Mouse (Mus musculus) heart, embryonic 15.5 days (tissue): ENCODE results near the gene Lama5. TPM values are rescaled to one million over a fixed set of nuclear protein-coding genes. Genes with fewer than 3 reads are reported as not detected.

Source experiments
- microRNA-seq: library from miRNA; unstranded; fragments of <30 nt; microRNA quantifications from one replicate; pipeline ENCODE4, GENCODE M21; 2016
- polyA plus RNA-seq: library from polyadenylated mRNA; unstranded; fragments of >200 nt; fragmentation: Nextera tagmentation; extraction: Ambion mirVana; gene quantifications from 2 replicates; pipeline ENCODE4 v1.2.1, GENCODE M21; 2015

The Lama5 gene
- polyA plus RNA-seq, 1 experiment from 2014 or later: 21.9 TPM

Small RNAs within 50 kb of the gene (microRNA-seq; reads per million reads assigned to microRNA genes)
- gene Mir3091 (not detected), gene Mir7005 (not detected)

Other genes starting within 250 kb of the Lama5 start
- 1.9 and 2.1 TPM in 2 replicates for gene Taf4, start 249.2 kb downstream of the Lama5 start, polyA plus RNA-seq
- 5.5 and 6.3 TPM in 2 replicates for gene Lsm14b, start 200.9 kb downstream of the Lama5 start, polyA plus RNA-seq
- gene Psma7, start 183.4 kb downstream of the Lama5 start, polyA plus RNA-seq: 347 and 368 TPM in 2 replicates
- 2.5 and 4.1 TPM in 2 replicates for gene Ss18l1, start 183.3 kb downstream of the Lama5 start, polyA plus RNA-seq
- gene Mtg2, start 155.3 kb downstream of the Lama5 start, polyA plus RNA-seq: 24.4 and 25.8 TPM in 2 replicates
- not detected in 2 replicates for gene Hrh3, start 121.4 kb downstream of the Lama5 start, polyA plus RNA-seq
- gene Osbpl2, start 106.6 kb downstream of the Lama5 start, polyA plus RNA-seq: 31.5 and 36.9 TPM in 2 replicates
- gene Adrm1, start 54.4 kb downstream of the Lama5 start, polyA plus RNA-seq: 123 and 139 TPM in 2 replicates
- 259 and 352 TPM in 2 replicates for gene Rps21, start 31.5 kb upstream of the Lama5 start, polyA plus RNA-seq
- 8.4 and 10.5 TPM in 2 replicates for gene Cables2, start 47.6 kb upstream of the Lama5 start, polyA plus RNA-seq
- gene Rbbp8nl, start 64.0 kb upstream of the Lama5 start, polyA plus RNA-seq: 0.06 and 0.28 TPM in 2 replicates
- gene Gata5, start 108.8 kb upstream of the Lama5 start, polyA plus RNA-seq: 5.3 and 7.9 TPM in 2 replicates
- 0.26 and 1.6 TPM in 2 replicates for gene Slco4a1, start 230.4 kb upstream of the Lama5 start, polyA plus RNA-seq